Mouse (Mus musculus) megakaryocyte, adult 5-6 weeks (primary cell): ENCODE data around the gene Cep89. TPM values are rescaled to one million over a fixed set of nuclear protein-coding genes. Genes with fewer than 3 reads are reported as not detected.

Experiments
- ATAC-seq: 2 replicates; pipeline ENCODE4 v1.8.0; 2016; ENCODE audit warnings: mild to moderate bottlenecking, inconsistent platforms; ENCODE audit not compliant: poor library complexity, severe bottlenecking
- total RNA-seq, 2 experiments: library from RNA; stranded (forward) in 1 of 2; stranded (reverse) in 1 of 2; fragments of 153-499, 151-499 nt in 1 of 2; fragments of 221-1000, 200-1000 nt in 1 of 2; gene quantifications; 2 replicates each; pipeline versions ENCODE4 v1.2.3 to v1.2.4; 2015 to 2017

The Cep89 gene
- total RNA-seq (2015), result 9.6 and 16.9 TPM in 2 replicates
- 5.7 TPM in 2 replicates for total RNA-seq (2017)

DNA sequence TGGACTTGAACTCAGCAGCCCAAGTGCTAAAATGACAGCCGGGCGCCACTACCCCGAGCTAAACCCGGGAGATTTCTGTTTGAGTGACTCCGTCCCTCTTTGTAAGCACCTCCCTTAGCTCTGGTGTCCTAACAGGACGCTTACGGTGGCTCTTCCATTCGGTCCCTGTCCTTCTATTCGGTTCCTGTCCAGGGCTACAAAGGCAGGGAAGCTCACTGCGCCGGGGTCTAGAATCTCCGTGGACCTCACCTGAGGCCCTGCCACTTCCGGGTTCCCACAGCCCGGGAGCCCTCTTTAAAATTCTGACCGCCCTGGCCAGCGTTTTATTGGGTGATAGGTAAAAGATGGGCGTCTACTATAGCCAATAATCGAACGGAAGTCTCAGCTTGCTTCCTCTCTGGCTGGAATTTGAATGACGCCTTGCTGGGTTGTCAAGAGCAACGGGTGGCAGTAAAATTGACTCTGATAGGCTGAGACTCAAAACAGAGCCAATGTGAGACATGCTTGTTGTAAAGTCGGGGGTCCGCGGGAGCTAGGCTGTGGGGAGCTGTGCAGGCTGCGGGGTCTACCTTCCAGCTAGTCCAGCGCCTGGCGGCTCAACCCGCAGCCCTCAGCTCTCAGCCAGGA lies at the start of gene Cep89, which contains the start of gene Faap24:
TSS of gene Cep89 (plus strand) at position 494 of the 627 bp plus-strand sequence.
TSS of gene Faap24 (minus strand) at position 295 of the 627 bp plus-strand sequence.
- peak; percentile 97 for ATAC-seq

DNA sequence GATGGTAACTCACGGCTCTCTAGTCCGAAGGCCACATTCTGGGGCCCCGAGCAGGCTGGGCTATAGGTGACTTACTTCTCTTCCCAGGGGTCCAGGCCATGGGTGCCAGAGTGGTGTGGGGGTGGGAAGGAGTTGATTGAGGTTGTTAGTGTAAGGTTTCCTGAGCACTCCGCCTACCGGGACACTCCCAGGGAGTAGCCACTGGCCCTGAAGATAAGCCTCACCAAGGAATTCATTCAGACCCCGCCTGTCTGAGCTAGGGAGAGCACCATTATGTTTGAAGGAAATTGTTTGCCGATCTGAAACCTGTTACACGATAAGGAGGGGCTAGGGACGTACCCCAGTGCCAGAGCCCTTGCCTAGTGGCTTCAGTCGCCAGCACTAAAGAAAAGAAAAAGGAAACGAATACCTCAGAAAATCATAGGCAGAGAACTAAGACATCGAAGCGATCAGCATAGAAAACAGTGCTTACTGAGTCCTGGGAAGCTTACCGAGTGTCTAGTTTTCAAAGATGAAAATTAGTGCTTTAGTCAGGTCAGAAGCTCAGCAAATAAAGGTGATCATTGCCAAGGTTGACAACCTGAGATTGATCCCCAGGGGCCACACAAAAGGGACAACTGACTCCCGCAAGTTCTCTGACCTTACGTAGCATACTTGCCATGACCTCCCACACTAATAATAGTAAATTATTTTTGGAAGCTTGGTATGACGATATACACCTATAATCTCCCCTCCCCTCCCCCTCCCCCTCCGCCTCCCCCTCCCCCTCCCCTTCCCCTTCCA lies 48.7 kb upstream of the Cep89 start:
- ATAC-seq, result no peak

- ATAC-seq, result no peak
Measured at GRCm38 (mm10) chr7:35349022-35349421, 47.8 kb upstream of the Cep89 start.

GRCm38 (mm10) chr7:35349886-35350684 lies 46.8 kb upstream of the Cep89 start:
- no peak for ATAC-seq

DNA sequence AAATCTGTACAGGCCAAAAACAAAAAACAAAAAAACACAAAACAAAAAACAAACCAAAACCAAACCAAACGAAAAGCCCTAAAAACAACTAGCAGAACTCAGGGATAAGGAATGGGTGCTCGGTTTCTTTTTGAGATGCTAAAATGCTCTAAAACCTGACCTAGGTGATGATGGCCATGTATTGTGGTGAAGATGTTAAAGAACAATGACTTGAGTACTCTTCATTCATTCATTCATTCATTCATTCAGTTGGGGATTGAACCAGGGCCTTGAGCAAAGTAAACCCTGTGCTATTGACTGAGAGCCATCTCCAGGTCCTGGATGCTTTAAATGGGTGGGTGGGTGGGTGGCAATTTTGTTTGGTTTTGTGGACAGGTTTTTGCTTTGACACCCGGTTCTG lies 45.7 kb upstream of the Cep89 start:
- ATAC-seq, result no peak

GRCm38 (mm10) chr7:35353306-35353705 lies 43.5 kb upstream of the Cep89 start:
- ATAC-seq, result no peak

- ATAC-seq, result no peak
Measured at GRCm38 (mm10) chr7:35355303-35355872, 41.4 kb upstream of the Cep89 start.

- no peak for ATAC-seq
Measured at GRCm38 (mm10) chr7:35357621-35358020, 39.2 kb upstream of the Cep89 start.

DNA sequence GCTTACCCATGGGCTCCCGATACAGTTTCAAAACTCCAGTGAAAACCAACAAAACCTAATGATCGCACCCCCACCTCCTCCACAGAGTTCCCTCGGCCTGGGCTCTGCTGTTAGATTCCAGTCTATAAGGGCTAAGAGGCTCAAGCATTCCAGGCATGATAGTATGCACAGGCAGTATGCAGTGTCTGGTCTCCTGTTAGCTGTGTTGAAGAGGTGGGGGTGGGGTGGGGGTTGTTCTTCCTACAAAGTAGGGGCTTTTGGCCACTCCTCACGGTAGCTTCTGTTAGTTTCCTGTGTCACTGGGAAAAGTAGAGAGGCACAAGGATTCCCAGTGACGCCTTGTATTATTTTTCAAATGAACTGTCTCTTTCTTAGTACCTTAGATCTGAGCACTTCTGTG lies 34.6 kb upstream of the Cep89 start:
- ATAC-seq, result no peak

DNA sequence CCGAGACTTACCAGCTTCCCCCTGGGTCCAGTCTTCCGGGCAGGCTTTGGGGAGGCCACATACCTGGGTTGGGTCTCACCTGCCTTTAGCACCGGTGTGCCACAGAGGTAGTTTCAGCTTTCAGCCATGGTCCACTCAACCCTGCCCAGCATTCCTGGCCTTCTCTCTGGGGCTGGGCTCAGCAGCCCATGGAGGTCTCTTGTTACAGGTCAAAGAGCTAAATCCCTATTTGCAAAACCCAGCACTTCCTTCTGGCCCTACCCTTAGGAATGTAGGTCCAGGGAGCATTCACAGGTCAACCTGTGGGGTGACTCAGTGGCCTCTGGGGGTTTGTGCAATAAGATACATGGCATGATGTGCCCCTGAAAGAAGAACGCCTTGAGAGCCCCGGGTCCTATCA lies 34.0 kb upstream of the Cep89 start:
- no peak for ATAC-seq

DNA sequence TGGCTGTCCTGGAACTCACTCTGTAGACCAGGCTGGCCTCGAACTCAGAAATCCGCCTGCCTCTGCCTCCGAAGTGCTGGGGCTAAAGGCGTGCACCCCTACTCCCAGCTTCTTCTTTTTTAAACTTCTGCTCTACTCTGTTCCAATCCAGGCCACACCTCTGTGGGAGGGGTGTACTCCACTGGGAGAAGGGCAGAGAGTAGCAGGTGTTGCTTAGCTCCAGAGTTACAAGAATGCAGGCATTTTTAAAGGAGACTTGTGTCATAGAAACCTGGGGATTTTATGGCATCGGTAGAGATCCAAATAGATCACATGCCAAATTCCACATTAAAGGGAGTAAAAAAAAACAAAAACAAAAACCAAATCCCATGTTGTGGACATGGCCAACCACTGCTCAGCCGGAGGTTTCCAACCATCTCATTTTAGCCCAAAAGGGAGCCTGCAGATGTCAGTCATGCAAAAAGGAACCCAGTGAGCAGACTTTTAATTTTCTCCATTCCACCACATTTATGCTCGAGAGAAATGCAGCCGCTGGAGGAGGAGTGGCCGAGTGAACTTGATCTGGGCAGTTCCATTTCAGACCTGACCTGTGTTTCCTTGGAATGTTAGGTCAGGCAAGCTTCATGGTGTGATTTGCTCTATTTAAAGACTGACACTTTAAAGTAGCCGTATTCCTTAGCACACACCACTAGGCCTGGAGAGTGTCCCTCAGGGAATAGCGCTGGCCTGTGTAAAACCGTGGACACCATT lies 31.5 kb upstream of the Cep89 start:
- no peak for ATAC-seq

DNA sequence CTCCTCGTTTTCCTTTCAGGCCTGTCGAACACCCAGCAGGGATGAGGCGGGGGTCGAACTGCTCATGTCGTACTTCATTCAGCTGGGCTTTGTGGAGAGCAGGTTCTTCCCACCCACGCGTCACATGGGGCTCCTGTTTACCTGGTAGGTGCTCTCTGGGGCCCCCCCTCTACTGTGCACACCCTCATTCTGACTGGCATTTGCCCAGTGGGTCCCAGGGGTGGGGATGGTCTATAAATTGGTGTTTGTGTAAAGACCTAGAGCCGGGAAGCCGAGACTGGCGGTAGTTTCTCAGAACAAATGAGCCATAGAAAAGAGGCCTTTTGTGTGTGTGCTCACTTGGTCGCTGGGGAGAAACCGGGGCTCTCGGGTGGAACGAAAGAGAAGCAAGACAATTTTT lies 25.7 kb upstream of the Cep89 start:
- ATAC-seq, result no peak

DNA sequence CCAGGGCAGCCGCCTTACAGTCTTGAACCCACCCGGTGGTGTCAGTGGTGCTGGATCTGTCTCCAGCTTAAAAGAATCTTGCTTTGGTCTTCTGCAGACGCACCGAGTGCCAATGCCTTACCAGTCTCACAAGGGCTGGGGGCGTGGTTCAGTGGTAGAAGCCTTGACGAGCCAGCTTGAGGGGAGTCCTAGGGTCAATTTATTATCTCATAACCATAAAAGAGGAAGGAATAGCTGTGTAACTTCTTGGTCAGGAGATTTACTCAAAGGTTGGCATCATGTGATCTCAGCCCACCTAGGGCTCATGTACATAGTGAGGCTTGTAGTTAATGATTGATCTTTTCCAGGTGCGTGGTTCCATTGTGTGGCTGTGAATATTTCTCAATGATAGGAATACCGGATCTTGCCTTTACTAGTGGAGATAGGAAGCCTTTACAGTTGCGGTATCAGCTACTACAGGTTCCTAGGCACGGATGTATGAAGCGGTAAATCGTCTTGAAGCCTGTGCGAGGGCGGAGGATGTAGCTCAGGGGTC lies 24.3 kb upstream of the Cep89 start:
- ATAC-seq, result no peak

- ATAC-seq, result no peak
Measured at GRCm38 (mm10) chr7:35373146-35373989, 23.5 kb upstream of the Cep89 start.

- no peak for ATAC-seq
Measured at GRCm38 (mm10) chr7:35374265-35374664, 22.6 kb upstream of the Cep89 start.

DNA sequence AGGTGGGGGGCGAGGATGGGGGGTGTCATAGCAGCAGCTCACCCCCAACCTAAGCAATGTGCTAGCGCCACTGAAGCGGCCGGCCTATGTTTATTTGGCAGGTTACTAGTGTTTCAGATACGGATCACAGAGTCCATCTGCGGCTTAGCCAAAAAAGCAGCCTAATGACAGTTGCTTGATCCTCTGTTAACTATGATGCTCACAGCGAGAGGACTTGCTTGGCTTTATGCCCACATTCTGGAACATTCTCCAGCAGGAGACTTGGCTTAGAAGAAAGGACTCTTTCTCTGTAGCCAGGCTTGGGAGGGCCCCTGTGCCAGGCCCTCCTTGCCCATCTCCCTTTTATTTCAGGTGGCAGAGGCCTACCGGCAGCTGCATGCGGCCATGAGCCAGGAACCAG lies 20.2 kb upstream of the Cep89 start:
- no peak for ATAC-seq

DNA sequence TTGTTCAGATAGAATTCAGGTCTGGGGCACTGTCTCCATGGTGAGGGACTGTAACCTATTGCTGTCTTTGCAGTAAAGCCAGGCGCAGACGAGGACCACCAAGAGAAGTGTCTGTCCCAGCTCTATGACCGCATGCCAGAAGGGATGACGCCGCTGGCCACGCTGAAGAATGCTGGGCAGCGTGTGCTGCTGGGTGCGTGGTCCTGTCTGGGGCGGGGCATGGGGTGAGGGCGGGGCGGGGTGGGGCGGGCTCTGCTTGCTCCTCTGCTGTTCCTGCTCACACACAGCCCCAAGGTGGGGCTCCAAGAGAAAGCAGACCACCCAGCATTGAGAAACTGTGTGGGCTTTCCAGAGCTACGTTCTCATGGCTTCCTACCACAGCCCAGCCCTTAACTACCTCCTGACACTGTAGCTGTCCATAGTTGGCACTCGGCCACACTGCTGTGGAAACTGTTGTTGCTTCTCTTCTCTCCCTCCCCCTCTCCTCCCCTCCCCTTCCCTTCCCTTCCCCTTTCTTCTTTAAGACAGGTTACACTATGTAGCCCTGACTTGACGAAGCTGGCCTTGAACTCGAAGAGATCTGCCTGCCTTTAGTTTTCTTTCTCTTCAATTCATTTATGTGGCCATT lies 17.2 kb upstream of the Cep89 start:
- no peak for ATAC-seq

DNA sequence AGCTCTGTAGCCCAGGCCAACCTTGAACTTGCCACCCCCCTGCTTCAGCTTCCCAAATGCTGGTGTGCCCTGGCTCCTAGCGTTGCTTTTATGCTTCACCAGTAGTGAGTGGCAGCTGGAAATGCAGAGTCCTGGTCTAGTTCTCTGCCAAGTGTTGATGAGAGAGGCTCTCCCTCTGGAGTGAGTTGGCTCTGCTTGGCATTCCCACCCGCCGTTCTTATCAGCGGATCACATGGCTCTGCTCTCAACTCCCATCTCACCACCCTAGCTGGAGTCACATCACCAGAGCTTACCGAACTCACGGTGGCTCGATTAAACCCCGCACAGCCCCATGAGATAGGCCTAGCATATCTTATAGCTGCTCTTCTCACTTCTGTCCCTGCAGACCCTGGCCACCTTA lies 16.5 kb upstream of the Cep89 start:
- no peak for ATAC-seq

DNA sequence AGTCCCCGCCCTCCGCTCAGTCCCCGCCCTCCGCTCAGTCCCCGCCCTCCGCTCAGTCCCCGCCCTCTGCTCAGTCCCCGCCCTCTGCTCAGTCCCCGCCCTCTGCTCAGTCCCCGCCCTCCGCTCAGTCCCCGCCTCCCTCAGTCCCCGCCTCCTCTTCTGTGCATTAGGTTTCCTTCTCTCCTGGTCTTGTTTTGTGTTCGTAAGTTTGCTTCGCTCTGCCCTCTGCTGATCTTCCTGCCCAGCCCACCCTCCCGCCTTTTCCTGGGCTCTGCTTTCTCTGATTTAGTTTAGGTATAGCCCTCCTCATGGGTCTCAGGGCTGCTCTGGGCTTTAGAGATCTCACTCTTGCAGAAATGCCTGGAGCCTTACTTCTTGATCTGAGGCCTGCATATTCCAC lies 15.0 kb upstream of the Cep89 start:
- ATAC-seq, result no peak
